Mouse (Mus musculus) bone marrow, adult 2 months (tissue): Measurements from ENCODE around the gene Lcor. TPM values are rescaled to one million over a fixed set of nuclear protein-coding genes. Genes with fewer than 3 reads are reported as not detected.

Source experiments
- H3K27ac ChIP-seq: fragments of 200-500 bp; 2 replicates; pipeline ENCODE4 v1.5.1; 2012; ENCODE audit warnings: low read depth, mild to moderate bottlenecking, control low read depth, inconsistent platforms, low read length; ENCODE audit not compliant: control insufficient read depth, poor library complexity, insufficient read depth
- H3K4me1 ChIP-seq: fragments of 200-500 bp; 2 replicates; pipeline ENCODE4 v1.6.1; 2011; ENCODE audit warnings: low read length; ENCODE audit not compliant: control insufficient read depth, insufficient read depth
- H3K4me3 ChIP-seq: fragments of 200-500 bp; replicated peaks from 2 replicates; pipeline ENCODE3; 2011; ENCODE audit warnings: mild to moderate bottlenecking, low read depth, low read length, control low read depth; ENCODE audit not compliant: control insufficient read depth
- CTCF ChIP-seq: fragments of 200-500 bp; IDR thresholded peaks from 2 replicates; pipeline ENCODE4 v1.5.1; 2011; ENCODE audit warnings: low read length, control low read depth; ENCODE audit not compliant: control insufficient read depth, insufficient read depth
- POLR2A ChIP-seq: fragments of 200-500 bp; IDR thresholded peaks from 2 replicates; pipeline ENCODE4 v1.6.1; 2011; ENCODE audit warnings: low read depth, mild to moderate bottlenecking, control low read depth, low read length, borderline replicate concordance; ENCODE audit not compliant: control insufficient read depth
- WGBS: fragments of 180-500 bp; shearing (Covaris S2); methylation state at CpG from one replicate; pipeline ENCODE4 v1.1.7; 2018; 5-methylcytosine and 5-hydroxymethylcytosine counted together
- polyA plus RNA-seq: library from polyadenylated mRNA; stranded (reverse); fragments of >200 nt; gene quantifications from 2 replicates; pipeline ENCODE4 v1.2.4, GENCODE M21; 2011; ENCODE audit warnings: low replicate concordance; ENCODE audit not compliant: missing spikeins, insufficient read depth, insufficient read length

The Lcor gene
- polyA plus RNA-seq, 1 experiment, result 7.5 TPM

- Histone ChIP-seq H3K4me3 (peak overlapping the region; percentile 48), H3K27ac (peak overlapping the region; percentile 58; the same call in 1 of the 2 replicates), H3K4me1 (peaks cover 2% of the 10 kb centered on the region)
- WGBS, result 40% methylated on average over 10 of the region's 10 CpGs
- TF ChIP-seq POLR2A (no peak), CTCF (no peak)
These were observed 37.3 kb upstream of the Lcor start for GRCm38 (mm10) chr19:41445013-41445610.

GRCm38 (mm10) chr19:41445723-41446122 is 36.7 kb upstream of the Lcor start:
- 8% methylated on average over 5 of the region's 5 CpGs for WGBS
- TF ChIP-seq CTCF (no peak), POLR2A (no peak)
- Histone ChIP-seq H3K4me3 (no peak overlapping the region), H3K27ac (peak overlapping the region; percentile 58; the same call in 1 of the 2 replicates), H3K4me1 (peaks cover 2% of the 10 kb centered on the region)

GRCm38 (mm10) chr19:41447166-41447565 is 35.3 kb upstream of the Lcor start:
- 70% methylated on average over 2 of the region's 2 CpGs for WGBS
- H3K27ac ChIP-seq, result no peak overlapping the region
- TF ChIP-seq POLR2A (no peak), CTCF (no peak)
- H3K4me1 ChIP-seq, result peaks cover 2% of the 10 kb centered on the region
- no peak overlapping the region for H3K4me3 ChIP-seq

GRCm38 (mm10) chr19:41447760-41448159 is 34.7 kb upstream of the Lcor start:
- WGBS, result 77% methylated on average over 2 of the region's 2 CpGs
- TF ChIP-seq CTCF (no peak), POLR2A (no peak)
- no peak overlapping the region for H3K4me3 ChIP-seq
- H3K4me1 ChIP-seq, result peaks cover 2% of the 10 kb centered on the region
- no peak overlapping the region for H3K27ac ChIP-seq

GRCm38 (mm10) chr19:41449415-41450075 is 32.9 kb upstream of the Lcor start:
- WGBS, result 75% methylated on average over 7 of the region's 7 CpGs
- no peak overlapping the region for H3K27ac ChIP-seq
- peaks cover 2% of the 10 kb centered on the region for H3K4me1 ChIP-seq
- no peak overlapping the region for H3K4me3 ChIP-seq
- TF ChIP-seq CTCF (no peak), POLR2A (no peak)

GRCm38 (mm10) chr19:41452166-41452565 is 30.3 kb upstream of the Lcor start:
- TF ChIP-seq POLR2A, result no peak
- TF ChIP-seq CTCF, result no peak
- H3K4me1 ChIP-seq, result peaks cover 2% of the 10 kb centered on the region; the same call in 1 of the 2 replicates
- no peak overlapping the region for H3K27ac ChIP-seq
- 31% methylated on average over 3 of the region's 3 CpGs for WGBS
- no peak overlapping the region for H3K4me3 ChIP-seq

GRCm38 (mm10) chr19:41454601-41455000 is 27.8 kb upstream of the Lcor start:
- H3K27ac ChIP-seq, result peak overlapping the region; percentile 49; the same call in 1 of the 2 replicates
- no peak overlapping the region for H3K4me3 ChIP-seq
- TF ChIP-seq POLR2A, result no peak
- WGBS, result 56% methylated on average over 5 of the region's 7 CpGs
- H3K4me1 ChIP-seq, result peaks cover 2% of the 10 kb centered on the region; the same call in 1 of the 2 replicates

GRCm38 (mm10) chr19:41455091-41455626 is 27.3 kb upstream of the Lcor start:
- Histone ChIP-seq H3K4me1 (peaks cover 2% of the 10 kb centered on the region; the same call in 1 of the 2 replicates), H3K27ac (peak overlapping the region; percentile 72), H3K4me3 (no peak overlapping the region)
- no peak for TF ChIP-seq POLR2A
- no peak for TF ChIP-seq CTCF
- 31% methylated on average over 6 of the region's 6 CpGs for WGBS
